Mouse (Mus musculus) hindbrain, postnatal 0 days (tissue): Measurements from ENCODE around the gene BC024978. TPM values are rescaled to one million over a fixed set of nuclear protein-coding genes. Genes with fewer than 3 reads are reported as not detected.

Source experiments
- ATAC-seq: fragments of 200-750 bp; cut with Nextera tagmentation; 2 replicates; pipeline ENCODE4 v1.8.0; 2017; ENCODE audit warnings: mild to moderate bottlenecking, moderate TSS enrichment, moderate library complexity
- DNase-seq: peaks from one replicate; pipeline ENCODE4 v3.0.0-alpha.2; 2015; ENCODE audit warnings: low spot score
- H3K27ac ChIP-seq: fragments of 300-500 bp; sonication (generic); 2 replicates; pipeline ENCODE4 v1.5.1; 2014; ENCODE audit warnings: mild to moderate bottlenecking
- H3K27me3 ChIP-seq: fragments of 300-500 bp; sonication (generic); 2 replicates; pipeline ENCODE4 v1.6.1; 2014; ENCODE audit warnings: low read length, mixed read lengths; ENCODE audit not compliant: insufficient read depth
- H3K36me3 ChIP-seq: fragments of 300-500 bp; sonication (generic); 2 replicates; pipeline ENCODE4 v1.6.1; 2014; ENCODE audit warnings: low read length, mixed read lengths; ENCODE audit not compliant: insufficient read depth
- H3K4me1 ChIP-seq: fragments of 300-500 bp; sonication (generic); 2 replicates; pipeline ENCODE4 v1.6.1; 2014; ENCODE audit warnings: antibody characterized with exemption, low read length, mixed read lengths; ENCODE audit not compliant: insufficient read depth
- H3K4me2 ChIP-seq: fragments of 300-500 bp; sonication (generic); 2 replicates; pipeline ENCODE4 v1.6.1; 2014; ENCODE audit warnings: low read depth, mild to moderate bottlenecking, low read length, moderate library complexity, mixed read lengths
- H3K4me3 ChIP-seq: fragments of 300-500 bp; sonication (generic); 2 replicates; pipeline ENCODE4 v1.5.1; 2014; ENCODE audit warnings: low read length
- H3K9ac ChIP-seq: fragments of 300-500 bp; sonication (generic); replicated peaks from 2 replicates; pipeline ENCODE4 v1.6.1; 2014; ENCODE audit warnings: mild to moderate bottlenecking, low read length, moderate library complexity, mixed read lengths
- H3K9me3 ChIP-seq: fragments of 300-500 bp; sonication (generic); 2 replicates; pipeline ENCODE4 v1.6.1; 2016; ENCODE audit warnings: low read length, mixed read lengths
- CTCF ChIP-seq: IDR thresholded peaks from 2 replicates; pipeline ENCODE4 v1.5.1; 2016; ENCODE audit warnings: antibody characterized with exemption, control low read depth, low read depth
- whole genome bisulfite sequencing: fragments of 180-500 bp; shearing (Covaris S2); extraction: QIAGEN DNeasy Blood & Tissue Kit; methylation state at CpG from one replicate; pipeline ENCODE4 v1.1.7; 2014; 5-methylcytosine and 5-hydroxymethylcytosine counted together
- polyA plus RNA-seq: library from polyadenylated mRNA; unstranded; fragments of >200 nt; fragmentation: Nextera tagmentation; extraction: Ambion mirVana; gene quantifications from 2 replicates; pipeline ENCODE4 v1.2.1, GENCODE M21; 2015
- total RNA-seq: library from RNA; depleted of rRNA; stranded (reverse); fragments of >200 nt; gene quantifications from 2 replicates; pipeline ENCODE4 v1.2.3, GENCODE M21; 2014

BC024978 gene
- total and polyA plus RNA-seq, 2 experiments from 2014 or later, result 2.1 to 5.5 TPM

- H3K4me1 ChIP-seq, result peaks cover 39% of the 10 kb centered on the region
- ATAC-seq (no peak), DNase-seq (no peak)
- H3K9ac ChIP-seq, result no peak overlapping the region
- no peaks in the 10 kb centered on the region for H3K27me3 ChIP-seq
- H3K36me3 ChIP-seq, result peaks cover 23% of the 10 kb centered on the region
- no peak overlapping the region; the same call in 1 of the 2 replicates for H3K27ac ChIP-seq
- 80% methylated on average over 3 of the region's 3 CpGs for WGBS
- H3K9me3 ChIP-seq, result no peaks in the 10 kb centered on the region
- H3K4me3 ChIP-seq, result no peak overlapping the region
- no peak for TF ChIP-seq CTCF
- no peak overlapping the region for H3K4me2 ChIP-seq
Measured at GRCm38 (mm10) chr7:27160921-27161320, 34.7 kb upstream of the BC024978 start.

- H3K4me3 ChIP-seq, result no peak overlapping the region
- H3K4me2 ChIP-seq, result no peak overlapping the region
- H3K4me1 ChIP-seq, result peaks cover 39% of the 10 kb centered on the region
- ATAC-seq (no peak), DNase-seq (no peak)
- peaks cover 23% of the 10 kb centered on the region for H3K36me3 ChIP-seq
- WGBS, result 80% methylated on average over 4 of the region's 4 CpGs
- H3K9ac ChIP-seq, result 0 out of 2 replicates have a peak overlapping the region, but pooled peaks have one; percentile 17
- H3K27ac ChIP-seq, result no peak overlapping the region
- no peaks in the 10 kb centered on the region for H3K27me3 ChIP-seq
- no peaks in the 10 kb centered on the region for H3K9me3 ChIP-seq
- TF ChIP-seq CTCF, result no peak
Measured at GRCm38 (mm10) chr7:27161744-27162143, 33.8 kb upstream of the BC024978 start.

- DNase-seq, result no peak
- TF ChIP-seq CTCF, result no peak
- Histone ChIP-seq H3K4me2 (peak overlapping the region; percentile 87), H3K4me3 (no peak overlapping the region), H3K9ac (peak overlapping the region; percentile 28; the same call in 1 of the 2 replicates), H3K9me3 (no peaks in the 10 kb centered on the region), H3K4me1 (peaks cover 39% of the 10 kb centered on the region), H3K27me3 (no peaks in the 10 kb centered on the region), H3K36me3 (peaks cover 19% of the 10 kb centered on the region), H3K27ac (no peak overlapping the region)
- WGBS, result 85% methylated on average over 5 of the region's 5 CpGs
- no peak for ATAC-seq
Measured at GRCm38 (mm10) chr7:27162780-27163449, 32.7 kb upstream of the BC024978 start.

GRCm38 (mm10) chr7:27163450-27163805 lies 32.2 kb upstream of the BC024978 start:
- Histone ChIP-seq H3K27me3 (no peaks in the 10 kb centered on the region), H3K4me1 (peaks cover 39% of the 10 kb centered on the region), H3K9ac (peak overlapping the region; percentile 28), H3K4me2 (peak overlapping the region; percentile 87), H3K27ac (no peak overlapping the region), H3K4me3 (0 out of 2 replicates have a peak overlapping the region, but pooled peaks have one; percentile 70), H3K9me3 (no peaks in the 10 kb centered on the region), H3K36me3 (peaks cover 14% of the 10 kb centered on the region)
- no peak for ATAC-seq
- DNase-seq, result no peak
- WGBS, result 74% methylated on average over 5 of the region's 5 CpGs
- no peak for TF ChIP-seq CTCF

- WGBS, result 87% methylated on average over 33 of the region's 33 CpGs
- Histone ChIP-seq H3K4me1 (peaks cover 39% of the 10 kb centered on the region), H3K4me3 (peak overlapping the region; percentile 70), H3K27ac (no peak overlapping the region), H3K36me3 (peaks cover 5% of the 10 kb centered on the region; the same call in 1 of the 2 replicates), H3K9ac (peak overlapping the region; percentile 84; the same call in 1 of the 2 replicates), H3K9me3 (no peaks in the 10 kb centered on the region), H3K4me2 (peak overlapping the region; percentile 87), H3K27me3 (no peaks in the 10 kb centered on the region)
- no peak for ATAC-seq
- TF ChIP-seq CTCF, result no peak
- DNase-seq, result no peak
Measured at GRCm38 (mm10) chr7:27164112-27164947, 31.3 kb upstream of the BC024978 start.

GRCm38 (mm10) chr7:27165007-27165655 lies 30.4 kb upstream of the BC024978 start:
- Histone ChIP-seq H3K9me3 (no peaks in the 10 kb centered on the region), H3K4me3 (peak overlapping the region; percentile 70), H3K4me2 (peak overlapping the region; percentile 87), H3K27ac (peak overlapping the region; percentile 98; the same call in 1 of the 2 replicates), H3K36me3 (no peaks in the 10 kb centered on the region), H3K9ac (peak overlapping the region; percentile 84), H3K4me1 (peaks cover 37% of the 10 kb centered on the region), H3K27me3 (no peaks in the 10 kb centered on the region)
- ATAC-seq (peak; percentile 8; the same call in 1 of the 2 replicates), DNase-seq (no peak)
- 0 out of 2 replicates have a peak, but pooled peaks have one; percentile 1 for TF ChIP-seq CTCF
- WGBS, result 69% methylated on average over 22 of the region's 23 CpGs
